Mouse (Mus musculus): Measurements from ENCODE around the gene Pou3f3. TPM values are rescaled to one million over a fixed set of nuclear protein-coding genes. Genes with fewer than 3 reads are reported as not detected.

The Pou3f3 gene
- total and polyA plus RNA-seq, 3 experiments, result not detected

- H3K4me1 ChIP-seq (ENCODE audit: control insufficient read depth in 1 of 2, insufficient read depth in 2 of 2, low read length in 2 of 2), result no peaks in the 10 kb centered on the region
- no peak for DNase-seq (ENCODE audit: low read depth, low spot score)
- no peak overlapping the region for H3K9ac ChIP-seq (ENCODE audit: control insufficient read depth, low read depth, low read length, poor library complexity, severe bottlenecking)
- no peak overlapping the region for H3K4me3 ChIP-seq (ENCODE audit: control insufficient read depth in 1 of 2, insufficient read depth in 1 of 2, low read depth in 2 of 2, low read length in 2 of 2)
- TF ChIP-seq POLR2AphosphoS2 (IDR thresholded peaks at IDR 0.05; ENCODE audit: low read length) (no peak), ZMIZ1 (IDR thresholded peaks at IDR 0.05; ENCODE audit: low read depth, low read length) (no peak), NRF1 (IDR thresholded peaks at IDR 0.05; ENCODE audit: insufficient read depth, low read depth, low read length, poor library complexity, severe bottlenecking) (no peak), SIN3A (IDR thresholded peaks at IDR 0.05; ENCODE audit: low read length) (no peak), MEF2A (IDR thresholded peaks at IDR 0.05; ENCODE audit: extremely low read depth, insufficient replicate concordance, low read depth, low read length, poor library complexity, severe bottlenecking) (no peak), E2F4 (IDR thresholded peaks at IDR 0.05; ENCODE audit: borderline replicate concordance, low read depth, low read length) (no peak), MYC (IDR thresholded peaks at IDR 0.05; ENCODE audit: low read depth, low read length) (no peak), CTCF (IDR thresholded peaks at IDR 0.05 in 2 of 3, conservative IDR thresholded peaks at IDR 0.05 in 1 of 3; ENCODE audit: control insufficient read depth in 1 of 3, insufficient read depth in 1 of 3, low read depth in 2 of 3, low read length in 3 of 3, poor library complexity in 1 of 3, severe bottlenecking in 1 of 3) (no peak), CHD2 (IDR thresholded peaks at IDR 0.05; ENCODE audit: low read length) (no peak)
- H3K36me3 ChIP-seq (ENCODE audit: control insufficient read depth in 1 of 2, insufficient read depth in 2 of 2, low read length in 2 of 2), result no peaks in the 10 kb centered on the region
- no peaks in the 10 kb centered on the region for H3K79me2 ChIP-seq (ENCODE audit: control insufficient read depth, insufficient read depth, low read length, poor library complexity)
- no peaks in the 10 kb centered on the region for H3K9me3 ChIP-seq (replicated peaks; ENCODE audit: insufficient read depth, low read length)
- no peaks in the 10 kb centered on the region for H3K27me3 ChIP-seq (ENCODE audit: control insufficient read depth in 1 of 2, insufficient read depth in 2 of 2, low read length in 2 of 2)
- H3K27ac ChIP-seq (ENCODE audit: control insufficient read depth, low read depth, low read length), result no peak overlapping the region
Observed at GRCm38 (mm10) chr1:42698584-42699333, 3.2 kb downstream of the Pou3f3 start.

- H3K4me1 ChIP-seq (ENCODE audit: control insufficient read depth in 1 of 2, insufficient read depth in 2 of 2, low read length in 2 of 2), result no peaks in the 10 kb centered on the region
- H3K9ac ChIP-seq (ENCODE audit: control insufficient read depth, low read depth, low read length, poor library complexity, severe bottlenecking), result no peak overlapping the region
- H3K4me3 ChIP-seq (ENCODE audit: control insufficient read depth in 1 of 2, insufficient read depth in 1 of 2, low read depth in 2 of 2, low read length in 2 of 2), result no peak overlapping the region
- TF ChIP-seq ZC3H11A (IDR thresholded peaks at IDR 0.05; ENCODE audit: low read depth, low read length), result no peak
- no peak for TF ChIP-seq NRF1 (IDR thresholded peaks at IDR 0.05; ENCODE audit: insufficient read depth, low read depth, low read length, poor library complexity, severe bottlenecking)
- no peak for TF ChIP-seq MYC (IDR thresholded peaks at IDR 0.05; ENCODE audit: low read depth, low read length)
- no peak for TF ChIP-seq NELFE (IDR thresholded peaks at IDR 0.05; ENCODE audit: low read depth, low read length)
- TF ChIP-seq MXI1 (IDR thresholded peaks at IDR 0.05; ENCODE audit: low read depth, low read length), result no peak
- no peak for TF ChIP-seq ETS1 (IDR thresholded peaks at IDR 0.05; ENCODE audit: low read depth, low read length)
- no peak for TF ChIP-seq UBTF (IDR thresholded peaks at IDR 0.05; ENCODE audit: borderline replicate concordance, insufficient read depth, low read depth, low read length)
- TF ChIP-seq E2F4 (IDR thresholded peaks at IDR 0.05; ENCODE audit: borderline replicate concordance, low read depth, low read length), result no peak
- TF ChIP-seq GABPA (IDR thresholded peaks at IDR 0.05; ENCODE audit: low read depth, low read length), result no peak
- no peak for TF ChIP-seq RAD21 (IDR thresholded peaks at IDR 0.05; ENCODE audit: low read depth, low read length)
- TF ChIP-seq MAX (IDR thresholded peaks at IDR 0.05; ENCODE audit: low read length), result no peak
- no peak for TF ChIP-seq CTCF (IDR thresholded peaks at IDR 0.05 in 2 of 3, conservative IDR thresholded peaks at IDR 0.05 in 1 of 3; ENCODE audit: control insufficient read depth in 1 of 3, insufficient read depth in 1 of 3, low read depth in 2 of 3, low read length in 3 of 3, poor library complexity in 1 of 3, severe bottlenecking in 1 of 3)
- no peak for TF ChIP-seq RCOR1 (IDR thresholded peaks at IDR 0.05; ENCODE audit: low read depth, low read length)
- no peak for TF ChIP-seq SIN3A (IDR thresholded peaks at IDR 0.05; ENCODE audit: low read length)
- TF ChIP-seq CHD2 (IDR thresholded peaks at IDR 0.05; ENCODE audit: low read length), result no peak
- no peak for TF ChIP-seq TCF12 (IDR thresholded peaks at IDR 0.05; ENCODE audit: low read depth, low read length)
- no peak for TF ChIP-seq MAFK (IDR thresholded peaks at IDR 0.05; ENCODE audit: borderline replicate concordance, low read depth, low read length)
- TF ChIP-seq MYB (IDR thresholded peaks at IDR 0.05; ENCODE audit: low read depth, low read length), result no peak
- no peak for TF ChIP-seq POLR2AphosphoS5 (IDR thresholded peaks at IDR 0.05; ENCODE audit: borderline replicate concordance, low read depth, low read length)
- no peak for TF ChIP-seq ZMIZ1 (IDR thresholded peaks at IDR 0.05; ENCODE audit: low read depth, low read length)
- H3K79me2 ChIP-seq (ENCODE audit: control insufficient read depth, insufficient read depth, low read length, poor library complexity), result no peaks in the 10 kb centered on the region
- H3K27ac ChIP-seq (ENCODE audit: control insufficient read depth, low read depth, low read length), result no peak overlapping the region
- H3K27me3 ChIP-seq (ENCODE audit: control insufficient read depth in 1 of 2, insufficient read depth in 2 of 2, low read length in 2 of 2), result no peaks in the 10 kb centered on the region
- no peaks in the 10 kb centered on the region for H3K9me3 ChIP-seq (replicated peaks; ENCODE audit: insufficient read depth, low read length)
- no peaks in the 10 kb centered on the region for H3K36me3 ChIP-seq (ENCODE audit: control insufficient read depth in 1 of 2, insufficient read depth in 2 of 2, low read length in 2 of 2)
- DNase-seq (ENCODE audit: low read depth, low spot score), result no peak
Observed at GRCm38 (mm10) chr1:42699471-42699871, 3.9 kb downstream of the Pou3f3 start.
